Mouse (Mus musculus): ENCODE measurements around the gene Vsig4. TPM values are rescaled to one million over a fixed set of nuclear protein-coding genes. Genes with fewer than 3 reads are reported as not detected.
"Not testable (repeated sequence)": the region's sequence is repeated elsewhere in the genome, so short reads cannot be mapped to it uniquely, and the experiment has no call there.

The Vsig4 gene
- not detected in 2 replicates for polyA plus RNA-seq (2015; fragmentation: Nextera tagmentation; extraction: Ambion mirVana)

DNA sequence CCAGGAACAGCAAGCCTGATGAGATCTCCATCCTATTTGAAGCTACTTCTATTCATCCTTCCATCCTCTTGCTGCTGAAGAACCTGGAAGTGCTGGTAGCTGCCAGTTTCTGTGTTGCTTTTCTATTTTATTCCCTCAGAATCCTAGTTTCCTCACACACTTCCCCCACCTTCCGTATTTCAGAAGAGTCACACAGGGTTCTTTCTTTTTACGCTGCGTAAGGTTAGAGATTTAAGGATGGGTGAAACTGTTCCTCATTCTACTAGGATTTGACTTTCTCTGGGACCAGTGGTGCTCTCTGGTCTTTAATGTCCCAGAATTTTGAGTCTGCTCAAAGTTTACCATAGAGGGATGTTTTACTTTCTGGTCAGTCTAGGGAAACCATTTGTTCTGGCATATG is at the start of gene Vsig4:
Vsig4 (minus strand) TSS at position 101 of the 400 bp plus-strand sequence.
- 88% methylated on average over 3 of the region's 3 CpGs for WGBS
- Histone ChIP-seq H3K9me3 (no peaks in the 10 kb centered on the region), H3K4me3 (no peak within 1 kb of the TSS), H3K4me1 (no peaks in the 10 kb centered on the region), H3K27ac (no peak within 1 kb of the TSS), H3K27me3 (no peaks in the 10 kb centered on the region), H3K36me3 (no peaks in the 10 kb centered on the region), H3K4me2 (replicated peaks) (no peak within 1 kb of the TSS), H3K9ac (no peak within 1 kb of the TSS)
- ATAC-seq (ENCODE audit: low FRiP score, low read depth): no peak

DNA sequence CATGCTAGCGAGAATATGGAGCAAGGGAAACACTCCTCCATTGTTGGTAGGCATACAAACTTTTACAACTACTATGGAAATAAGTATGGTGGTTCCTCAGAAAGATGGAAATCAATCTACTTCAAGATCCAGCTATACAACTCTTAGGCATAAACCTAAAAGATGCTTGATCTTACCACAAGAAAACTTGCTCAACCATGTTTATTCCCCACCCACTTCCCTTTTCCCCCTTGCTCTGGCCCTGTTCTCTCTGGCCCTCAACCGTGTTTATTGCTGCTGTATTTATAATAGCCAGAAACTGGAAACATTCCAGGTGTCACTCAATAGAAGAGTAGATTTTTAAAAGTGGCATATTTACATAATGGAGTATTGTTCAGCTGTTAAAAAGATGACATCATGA is 45.9 kb upstream of the Vsig4 start:
- no peaks in the 10 kb centered on the region for H3K27me3 ChIP-seq
- no peak for ATAC-seq (ENCODE audit: low FRiP score, low read depth)
- H3K27ac ChIP-seq: no peak overlapping the region
- no peak overlapping the region for H3K4me3 ChIP-seq
- no peak overlapping the region for H3K9ac ChIP-seq
- 65% methylated on average over 2 of the region's 2 CpGs for WGBS
- H3K4me2 ChIP-seq (replicated peaks): no peak overlapping the region
- H3K36me3 ChIP-seq: no peaks in the 10 kb centered on the region
- no peaks in the 10 kb centered on the region for H3K9me3 ChIP-seq
- H3K4me1 ChIP-seq: no peaks in the 10 kb centered on the region

DNA sequence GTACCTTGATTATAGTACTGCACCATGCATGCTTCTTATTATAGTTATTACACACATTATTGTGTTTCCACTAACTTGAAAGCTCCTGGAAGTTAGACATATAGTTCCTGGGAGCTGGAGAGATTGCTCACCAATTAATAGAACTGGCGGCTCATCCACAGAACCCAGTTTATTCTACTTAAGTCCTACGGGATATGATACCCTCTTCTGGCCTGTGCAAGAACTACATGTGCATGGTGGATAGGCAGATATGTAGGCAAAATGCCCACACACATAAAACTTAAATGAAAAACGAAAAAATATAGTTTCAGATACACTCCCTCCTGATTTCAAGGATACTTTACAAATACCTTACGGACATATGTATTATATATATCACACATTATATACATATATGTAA is 36.5 kb upstream of the Vsig4 start:
- 53% methylated on average over 4 of the region's 4 CpGs for WGBS
- H3K9ac ChIP-seq: no peak overlapping the region
- ATAC-seq (ENCODE audit: low FRiP score, low read depth): no peak

DNA sequence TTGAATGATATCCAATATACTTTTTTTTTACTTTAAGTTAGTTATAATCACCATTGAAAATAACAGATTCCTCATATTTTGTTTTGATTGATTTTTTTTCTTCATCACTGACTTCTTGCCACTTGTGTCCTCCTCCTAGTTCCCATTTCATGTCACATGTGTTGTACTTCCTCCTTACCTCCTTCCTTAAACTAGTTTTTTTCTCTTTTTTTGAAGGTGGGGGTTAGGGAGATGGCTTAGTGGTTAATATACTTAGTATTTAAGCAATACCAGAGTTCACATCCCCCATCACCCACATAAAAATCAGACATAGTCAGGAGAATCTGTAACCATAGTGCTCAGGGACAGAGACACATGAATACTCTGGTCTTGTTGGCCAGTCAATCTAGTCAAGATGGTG is 36.7 kb downstream of the Vsig4 start:
- Histone ChIP-seq H3K27ac (no peak overlapping the region), H3K4me1 (no peaks in the 10 kb centered on the region), H3K4me2 (replicated peaks) (no peak overlapping the region), H3K4me3 (no peak overlapping the region), H3K27me3 (no peaks in the 10 kb centered on the region), H3K9ac (no peak overlapping the region), H3K36me3 (no peaks in the 10 kb centered on the region), H3K9me3 (no peaks in the 10 kb centered on the region)
- no peak for ATAC-seq (ENCODE audit: low FRiP score, low read depth)

More for the DNA sequence above, 36.5 kb upstream of the Vsig4 start:
- Histone ChIP-seq H3K9me3 (no peaks in the 10 kb centered on the region), H3K36me3 (no peaks in the 10 kb centered on the region), H3K27ac (no peak overlapping the region), H3K4me1 (no peaks in the 10 kb centered on the region), H3K4me3 (no peak overlapping the region), H3K4me2 (replicated peaks) (no peak overlapping the region), H3K27me3 (no peaks in the 10 kb centered on the region)

DNA sequence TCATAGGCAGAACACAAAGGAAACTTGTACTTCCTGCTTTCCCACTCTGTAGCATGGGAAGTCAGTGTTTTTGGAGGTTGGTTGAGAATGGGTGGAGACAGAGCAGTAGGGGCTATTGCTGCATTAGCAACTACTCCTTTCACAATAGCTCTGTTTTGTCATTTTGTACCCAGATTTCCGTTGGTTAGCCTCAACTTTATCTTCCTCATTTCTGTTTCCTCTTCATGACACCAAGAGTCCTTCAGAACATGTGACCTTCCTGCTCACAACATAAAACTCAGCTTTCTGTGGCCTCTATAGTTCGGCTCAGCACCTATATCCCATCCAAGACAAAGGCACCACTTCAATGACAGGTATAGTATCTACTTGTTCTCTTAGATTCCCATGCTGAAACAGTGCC is 53.6 kb downstream of the Vsig4 start:
- Histone ChIP-seq H3K27ac (no peak overlapping the region), H3K4me2 (replicated peaks) (no peak overlapping the region), H3K4me3 (no peak overlapping the region), H3K36me3 (no peaks in the 10 kb centered on the region), H3K27me3 (no peaks in the 10 kb centered on the region), H3K9ac (no peak overlapping the region), H3K4me1 (no peaks in the 10 kb centered on the region), H3K9me3 (no peaks in the 10 kb centered on the region)
- no peak for ATAC-seq (ENCODE audit: low FRiP score, low read depth)
- WGBS: 68% methylated on average over 2 of the region's 2 CpGs

DNA sequence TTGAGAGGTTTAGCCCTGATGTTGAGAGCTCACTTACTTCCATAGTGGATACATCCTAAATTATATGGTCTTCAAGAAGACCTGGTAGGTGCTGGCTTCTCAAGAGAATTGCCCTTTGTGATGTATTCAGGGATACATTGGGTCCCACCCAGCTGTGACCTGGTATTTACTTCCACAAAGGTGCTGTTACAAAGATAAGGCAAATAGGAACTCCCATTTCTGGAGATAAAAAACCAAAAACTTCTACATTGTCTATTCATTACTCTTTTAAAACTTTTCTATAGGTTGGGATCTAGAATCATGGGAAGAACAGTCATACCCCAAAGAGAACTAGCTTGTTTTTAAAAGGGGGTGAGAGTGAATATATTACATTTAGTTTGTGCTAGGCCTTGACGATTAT is 54.2 kb downstream of the Vsig4 start:
- no peaks in the 10 kb centered on the region for H3K27me3 ChIP-seq
- H3K9ac ChIP-seq: no peak overlapping the region
- no peaks in the 10 kb centered on the region for H3K9me3 ChIP-seq
- H3K27ac ChIP-seq: no peak overlapping the region
- H3K4me2 ChIP-seq (replicated peaks): no peak overlapping the region
- no peak for ATAC-seq (ENCODE audit: low FRiP score, low read depth)
- no peaks in the 10 kb centered on the region for H3K36me3 ChIP-seq
- H3K4me1 ChIP-seq: no peaks in the 10 kb centered on the region
- no peak overlapping the region for H3K4me3 ChIP-seq
- WGBS: 84% methylated on average over 1 of the region's 1 CpGs

DNA sequence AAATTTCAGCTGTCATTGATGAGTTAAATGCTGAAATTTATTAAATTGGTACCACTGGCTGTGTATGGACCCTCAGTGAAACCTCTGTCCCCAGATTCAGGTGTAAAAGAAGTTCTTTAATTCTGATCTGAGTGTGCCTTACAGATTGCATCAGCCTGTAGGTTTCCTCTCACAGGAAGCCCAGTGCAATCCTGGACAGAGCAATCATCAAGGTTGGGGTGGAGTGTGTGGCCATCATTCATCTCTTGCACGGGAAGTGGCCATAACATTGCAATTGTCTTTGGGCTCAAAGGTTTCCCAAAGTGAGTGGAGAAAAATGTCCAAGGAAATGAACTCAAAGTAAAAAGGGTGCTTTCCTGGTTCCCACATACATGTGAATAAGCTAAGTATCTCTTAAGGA is 57.5 kb downstream of the Vsig4 start:
- no peak for ATAC-seq (ENCODE audit: low FRiP score, low read depth)
- WGBS: 76% methylated on average over 1 of the region's 1 CpGs
- no peak overlapping the region for H3K27ac ChIP-seq
- H3K9me3 ChIP-seq: no peaks in the 10 kb centered on the region
- no peaks in the 10 kb centered on the region for H3K4me1 ChIP-seq
- no peak overlapping the region for H3K9ac ChIP-seq
- no peak overlapping the region for H3K4me3 ChIP-seq
- H3K36me3 ChIP-seq: no peaks in the 10 kb centered on the region
- no peaks in the 10 kb centered on the region for H3K27me3 ChIP-seq
- no peak overlapping the region for H3K4me2 ChIP-seq (replicated peaks)

DNA sequence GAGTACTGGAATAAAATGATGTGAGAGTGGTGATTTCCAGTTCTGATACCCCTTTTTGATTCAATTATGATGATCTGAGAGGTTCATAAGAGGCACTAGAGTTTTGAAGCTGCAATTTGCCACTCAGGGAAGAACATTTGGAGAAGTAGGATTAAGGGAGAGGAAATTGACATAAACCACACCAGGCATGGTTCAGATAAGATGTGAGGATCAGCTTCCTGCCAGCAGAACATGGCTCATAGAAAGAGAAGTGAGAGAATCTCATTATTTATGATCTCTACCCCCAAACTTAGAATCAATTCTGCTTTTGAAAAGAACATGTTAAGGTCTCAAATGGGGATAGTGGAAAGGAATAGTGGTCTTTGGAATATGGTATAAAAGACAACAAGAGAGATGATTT is 66.2 kb downstream of the Vsig4 start:
- ATAC-seq (ENCODE audit: low FRiP score, low read depth): no peak
- H3K4me1 ChIP-seq: no peaks in the 10 kb centered on the region

DNA sequence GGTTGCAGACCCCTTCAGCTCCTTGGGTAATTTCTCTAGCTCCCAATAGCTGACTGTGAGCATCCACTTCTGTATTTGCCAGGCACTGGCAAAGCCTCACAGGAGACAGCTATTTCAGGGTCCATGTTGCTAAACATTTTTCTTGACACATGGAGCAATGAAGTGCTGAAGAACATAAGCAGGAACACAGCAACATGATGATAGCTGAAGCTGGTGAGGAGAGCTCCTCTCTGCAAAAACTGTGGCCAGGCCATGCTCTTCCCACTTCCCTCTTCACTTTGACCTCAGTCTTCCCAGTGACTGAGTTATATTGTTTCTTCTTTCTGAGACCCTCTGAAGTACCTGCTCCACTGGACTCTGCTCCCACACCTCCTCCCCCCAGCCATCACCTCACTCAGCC is 67.8 kb downstream of the Vsig4 start:
- no peak for ATAC-seq (ENCODE audit: low FRiP score, low read depth)
- no peaks in the 10 kb centered on the region for H3K36me3 ChIP-seq
- no peaks in the 10 kb centered on the region for H3K4me1 ChIP-seq
- H3K9ac ChIP-seq: no peak overlapping the region
- no peaks in the 10 kb centered on the region for H3K27me3 ChIP-seq
- no peak overlapping the region for H3K4me2 ChIP-seq (replicated peaks)
- H3K27ac ChIP-seq: no peak overlapping the region
- H3K4me3 ChIP-seq: no peak overlapping the region
- H3K9me3 ChIP-seq: no peaks in the 10 kb centered on the region

More for the DNA sequence above, 66.2 kb downstream of the Vsig4 start:
- no peak overlapping the region for H3K27ac ChIP-seq
- H3K36me3 ChIP-seq: no peaks in the 10 kb centered on the region
- no peak overlapping the region for H3K4me3 ChIP-seq
- no peaks in the 10 kb centered on the region for H3K27me3 ChIP-seq
- H3K9ac ChIP-seq: no peak overlapping the region
- no peaks in the 10 kb centered on the region for H3K9me3 ChIP-seq
- H3K4me2 ChIP-seq (replicated peaks): no peak overlapping the region

DNA sequence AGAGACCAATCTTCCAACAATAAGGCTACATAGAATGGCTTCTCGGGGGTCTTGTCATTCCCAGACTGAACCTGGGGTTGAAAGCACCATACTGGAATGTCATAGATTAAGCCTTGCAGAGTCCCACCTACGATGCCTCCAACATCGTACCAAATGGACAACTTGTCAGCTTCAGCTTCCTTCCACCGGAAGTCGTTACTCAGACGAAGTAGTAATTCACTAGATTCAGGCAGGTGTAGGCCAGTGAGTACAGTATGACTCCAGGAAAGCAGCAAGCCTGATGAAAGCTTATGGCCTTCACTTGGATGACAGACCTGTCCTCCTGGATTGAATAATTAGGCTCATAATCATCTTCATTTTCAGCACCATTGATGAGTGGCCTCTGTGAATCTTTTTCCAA is 69.0 kb downstream of the Vsig4 start:
- no peaks in the 10 kb centered on the region for H3K36me3 ChIP-seq
- H3K4me1 ChIP-seq: no peaks in the 10 kb centered on the region
- no peak overlapping the region for H3K27ac ChIP-seq
- no peak overlapping the region for H3K4me3 ChIP-seq
- no peaks in the 10 kb centered on the region for H3K9me3 ChIP-seq
- H3K4me2 ChIP-seq (replicated peaks): no peak overlapping the region
- no peak overlapping the region for H3K9ac ChIP-seq
- H3K27me3 ChIP-seq: no peaks in the 10 kb centered on the region
- WGBS: 90% methylated on average over 6 of the region's 6 CpGs
- ATAC-seq (ENCODE audit: low FRiP score, low read depth): no peak

DNA sequence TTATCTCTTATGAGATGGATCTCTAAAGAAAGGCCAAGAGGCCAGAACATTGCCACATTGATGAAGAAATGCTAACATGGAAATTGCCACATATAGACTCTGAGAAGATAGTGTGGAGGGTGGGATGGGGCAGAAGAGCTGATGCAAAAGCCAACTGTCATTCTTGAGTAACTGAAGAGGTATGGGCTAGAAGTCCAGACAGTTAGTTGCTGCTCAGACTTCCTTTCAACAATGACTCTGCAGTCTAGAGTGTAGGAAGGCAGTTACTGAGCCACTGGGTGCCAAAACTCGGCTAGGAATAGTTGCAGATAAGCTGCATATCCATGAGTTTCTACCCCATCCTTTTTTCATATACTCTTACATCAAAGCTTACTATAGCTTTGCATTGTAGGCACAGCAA is 75.2 kb downstream of the Vsig4 start:
- no peak overlapping the region for H3K27ac ChIP-seq
- H3K9me3 ChIP-seq: no peaks in the 10 kb centered on the region
- WGBS: 56% methylated on average over 1 of the region's 1 CpGs
- H3K36me3 ChIP-seq: no peaks in the 10 kb centered on the region
- no peak overlapping the region for H3K9ac ChIP-seq
- H3K27me3 ChIP-seq: no peaks in the 10 kb centered on the region
- H3K4me1 ChIP-seq: no peaks in the 10 kb centered on the region
- no peak for ATAC-seq (ENCODE audit: low FRiP score, low read depth)
- no peak overlapping the region for H3K4me3 ChIP-seq
- no peak overlapping the region for H3K4me2 ChIP-seq (replicated peaks)

DNA sequence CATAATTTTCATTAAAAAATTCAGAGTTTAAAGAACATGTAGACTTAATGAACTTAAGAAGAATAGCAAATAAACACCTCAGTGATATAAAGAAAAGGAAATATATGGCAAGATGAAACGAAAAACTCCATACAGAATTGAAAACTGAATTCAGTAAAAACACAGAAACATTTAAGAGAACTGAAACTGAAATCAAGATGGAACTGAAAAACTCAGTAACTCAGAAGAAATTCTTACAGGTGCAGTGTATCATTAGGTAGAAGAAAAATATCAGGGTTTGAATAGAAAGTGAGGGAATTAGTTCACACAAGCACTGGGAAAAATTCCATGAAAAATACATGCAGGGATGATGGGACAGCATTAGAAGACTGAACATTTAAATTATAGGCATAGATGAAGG is 86.4 kb downstream of the Vsig4 start:
- no peaks in the 10 kb centered on the region for H3K4me1 ChIP-seq
- no peak overlapping the region for H3K27ac ChIP-seq
- WGBS: 23% methylated on average over 1 of the region's 1 CpGs

DNA sequence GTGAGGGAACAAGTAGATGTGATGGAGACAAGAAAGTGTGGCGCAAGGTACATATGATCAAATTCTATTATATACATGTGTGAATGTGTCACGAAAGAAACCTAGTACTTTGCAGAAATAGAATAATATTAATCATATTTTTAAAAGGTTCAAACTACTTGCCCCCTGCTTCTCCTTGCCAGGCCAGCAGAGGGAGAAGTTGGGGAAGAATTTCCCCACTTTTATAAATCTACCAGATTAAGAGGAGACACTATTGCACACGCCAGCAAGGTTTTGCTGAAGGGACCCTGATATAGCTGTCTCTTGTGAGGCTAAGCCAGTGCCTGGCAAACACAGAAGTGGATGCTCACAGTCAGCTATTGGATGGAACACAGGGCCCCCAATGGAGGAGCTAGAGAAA is 88.1 kb downstream of the Vsig4 start:
- not testable (repeated sequence) for H3K9me3 ChIP-seq; H3K36me3 ChIP-seq; ATAC-seq (ENCODE audit: low FRiP score, low read depth); H3K4me3 ChIP-seq; H3K27ac ChIP-seq; H3K4me2 ChIP-seq (replicated peaks); H3K9ac ChIP-seq; H3K27me3 ChIP-seq; H3K4me1 ChIP-seq
- WGBS: 89% methylated on average over 3 of the region's 3 CpGs

More for the DNA sequence above, 86.4 kb downstream of the Vsig4 start:
- no peak overlapping the region for H3K4me3 ChIP-seq
- no peaks in the 10 kb centered on the region for H3K27me3 ChIP-seq
- H3K36me3 ChIP-seq: no peaks in the 10 kb centered on the region
- ATAC-seq (ENCODE audit: low FRiP score, low read depth): no peak
- H3K4me2 ChIP-seq (replicated peaks): no peak overlapping the region
- H3K9ac ChIP-seq: no peak overlapping the region
- no peaks in the 10 kb centered on the region for H3K9me3 ChIP-seq

Measured in limb, embryonic 13.5 days (tissue).